In the genomic region with DNA sequence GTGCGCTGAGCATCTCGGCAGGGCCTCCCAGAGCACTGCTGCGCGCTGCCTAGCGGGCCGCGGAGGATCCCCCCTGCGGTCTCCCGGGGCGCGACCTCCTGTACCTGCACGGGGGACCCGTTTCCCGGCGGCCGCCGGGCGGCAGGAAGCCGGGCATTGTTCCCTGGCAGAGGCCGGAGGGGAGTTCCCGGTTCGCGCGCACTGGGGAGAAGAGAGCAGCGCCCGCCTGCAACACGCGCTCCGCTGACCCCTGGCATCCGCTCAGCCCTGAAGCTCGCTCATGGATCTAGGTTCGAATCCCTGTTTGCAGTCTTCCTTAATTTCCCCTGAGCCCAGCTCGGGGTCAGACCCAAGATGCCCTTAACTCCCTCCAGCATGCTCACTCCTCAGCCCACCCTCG, we compare ENCODE assay signal across 8 mouse cellular contexts. TPM values are rescaled to one million over a fixed set of nuclear protein-coding genes. Genes with fewer than 3 reads are reported as not detected.
DNase-seq lines count a peak whose midpoint lies in the region; ATAC-seq lines count a peak whose summit lies in the region.

No protein-coding gene starts in this region.

- peak overlapping the region; percentile 50 for H3K4me2 ChIP-seq in kidney, embryonic 15.5 days
- H3K4me2 ChIP-seq in heart, embryonic 12.5 days: peak overlapping the region; percentile 58
- peak overlapping the region; percentile 7; the same call in 1 of the 2 replicates for H3K4me2 ChIP-seq in limb, embryonic 11.5 days (ENCODE audit: low read depth, severe bottlenecking)
- peak overlapping the region; percentile 44 for H3K4me2 ChIP-seq in neural tube, embryonic 15.5 days

- H3K4me3 ChIP-seq in kidney, embryonic 15.5 days (replicated peaks): peak overlapping the region; percentile 15; the same call in 1 of the 2 replicates
- peak overlapping the region; percentile 32 for H3K4me3 ChIP-seq in heart, embryonic 12.5 days
- H3K4me3 ChIP-seq in limb, embryonic 11.5 days (ENCODE audit: low read depth, low read length): 0 out of 2 replicates have a peak overlapping the region, but pooled peaks have one; percentile 3
- H3K4me3 ChIP-seq in neural tube, embryonic 15.5 days (replicated peaks): peak overlapping the region; percentile 18; the same call in 1 of the 2 replicates

- no peaks in the 10 kb centered on the region for H3K9me3 ChIP-seq in kidney, embryonic 15.5 days (replicated peaks)
- no peaks in the 10 kb centered on the region for H3K9me3 ChIP-seq in heart, embryonic 12.5 days (replicated peaks)
- no peaks in the 10 kb centered on the region for H3K9me3 ChIP-seq in limb, embryonic 11.5 days (ENCODE audit: control insufficient read depth, low read length)
- no peaks in the 10 kb centered on the region for H3K9me3 ChIP-seq in neural tube, embryonic 15.5 days (replicated peaks)

- DNase-seq in kidney, adult 11 months: no peak
- peak; percentile 67 for DNase-seq in limb, embryonic 11.5 days (ENCODE audit: low spot score)
- DNase-seq in gastrocnemius, adult 8-10 months (ENCODE audit: low spot score in 2 of 2): no peak
- DNase-seq in urinary bladder, postnatal 4 days (ENCODE audit: low spot score in 2 of 2): no peak
- DNase-seq in cerebellum, adult 8-10 months: no peak

- peaks cover 30% of the 10 kb centered on the region for H3K27me3 ChIP-seq in kidney, embryonic 15.5 days
- peaks cover 55% of the 10 kb centered on the region for H3K27me3 ChIP-seq in heart, embryonic 12.5 days (replicated peaks)
- peaks cover 5% of the 10 kb centered on the region; the same call in 1 of the 2 replicates for H3K27me3 ChIP-seq in limb, embryonic 11.5 days (ENCODE audit: control insufficient read depth, insufficient read depth, low read length)
- peaks cover 44% of the 10 kb centered on the region for H3K27me3 ChIP-seq in neural tube, embryonic 15.5 days (replicated peaks)

- H3K36me3 ChIP-seq in kidney, embryonic 15.5 days: no peaks in the 10 kb centered on the region
- no peaks in the 10 kb centered on the region for H3K36me3 ChIP-seq in heart, embryonic 12.5 days
- no peaks in the 10 kb centered on the region for H3K36me3 ChIP-seq in limb, embryonic 11.5 days (ENCODE audit: control insufficient read depth, insufficient read depth, low read length)
- no peaks in the 10 kb centered on the region for H3K36me3 ChIP-seq in neural tube, embryonic 15.5 days

- 3% methylated on average over 33 of the region's 34 CpGs for WGBS in kidney, embryonic 15.5 days
- 3% methylated on average over 32 of the region's 34 CpGs for WGBS in heart, embryonic 12.5 days
- WGBS in limb, embryonic 11.5 days: 2% methylated on average over 28 of the region's 34 CpGs
- 3% methylated on average over 28 of the region's 34 CpGs for WGBS in neural tube, embryonic 15.5 days

- H3K4me1 ChIP-seq in kidney, embryonic 15.5 days: peaks cover 41% of the 10 kb centered on the region
- H3K4me1 ChIP-seq in heart, embryonic 12.5 days (replicated peaks): peaks cover 35% of the 10 kb centered on the region
- peaks cover 24% of the 10 kb centered on the region for H3K4me1 ChIP-seq in limb, embryonic 11.5 days (ENCODE audit: control insufficient read depth, insufficient read depth, low read length)
- H3K4me1 ChIP-seq in neural tube, embryonic 15.5 days: peaks cover 17% of the 10 kb centered on the region; the same call in 1 of the 2 replicates

- H3K9ac ChIP-seq in kidney, embryonic 15.5 days: no peak overlapping the region
- peak overlapping the region; percentile 8; the same call in 1 of the 2 replicates for H3K9ac ChIP-seq in heart, embryonic 12.5 days
- H3K9ac ChIP-seq in limb, embryonic 11.5 days (ENCODE audit: low read length): no peak overlapping the region
- no peak overlapping the region for H3K9ac ChIP-seq in neural tube, embryonic 15.5 days (replicated peaks)

- no peak overlapping the region for H3K27ac ChIP-seq in kidney, embryonic 15.5 days
- H3K27ac ChIP-seq in heart, embryonic 12.5 days (ENCODE audit: poor library complexity, severe bottlenecking): no peak overlapping the region
- no peak overlapping the region for H3K27ac ChIP-seq in limb, embryonic 11.5 days (replicated peaks; ENCODE audit: low read depth, low read length)
- no peak overlapping the region for H3K27ac ChIP-seq in neural tube, embryonic 15.5 days (replicated peaks)

- no peak for ATAC-seq in kidney, embryonic 15.5 days (replicated peaks; ENCODE audit: low FRiP score)
- no peak for ATAC-seq in heart, embryonic 12.5 days (ENCODE audit: insufficient number of reproducible peaks, low FRiP score)
- ATAC-seq in limb, embryonic 11.5 days (ENCODE audit: insufficient number of reproducible peaks, low FRiP score, low TSS enrichment, low read depth): no peak
- no peak for ATAC-seq in neural tube, embryonic 15.5 days (ENCODE audit: low FRiP score)

RNA-seq across cellular contexts. Expression of gene Ptgs1, which starts 19.4 kb away (rescaled TPM):
- 29.2 and 30.6 TPM in 2 replicates for polyA plus RNA-seq in kidney, embryonic 15.5 days (2015; fragmentation: Nextera tagmentation; extraction: Ambion mirVana)
- 25.5 and 27.2 TPM in 2 replicates for polyA plus RNA-seq in heart, embryonic 12.5 days (2016; fragmentation: Nextera tagmentation; extraction: Ambion mirVana)
- polyA plus RNA-seq in limb, embryonic 11.5 days (2014; fragmentation: Nextera tagmentation; extraction: Ambion mirVana): 4.0 and 4.2 TPM in 2 replicates
- polyA plus RNA-seq in neural tube, embryonic 15.5 days (2015; fragmentation: Nextera tagmentation; extraction: Ambion mirVana): 7.4 and 8.1 TPM in 2 replicates
- total RNA-seq in gastrocnemius, adult 8-10 months (2022): 1 to 10 TPM; 2.1 to 5.4 (median 2.4) TPM

Comparison
In these comparisons a context has a peak if more than half of its experiments do, and no peak if none do; other contexts are left out.
1. H3K4me2 ChIP-seq: peak in every context shown above with its lines; median percentile 58 in heart, embryonic 12.5 days; 50 in kidney, embryonic 15.5 days; 44 in neural tube, embryonic 15.5 days; 7 in limb, embryonic 11.5 days.